In the genomic region with DNA sequence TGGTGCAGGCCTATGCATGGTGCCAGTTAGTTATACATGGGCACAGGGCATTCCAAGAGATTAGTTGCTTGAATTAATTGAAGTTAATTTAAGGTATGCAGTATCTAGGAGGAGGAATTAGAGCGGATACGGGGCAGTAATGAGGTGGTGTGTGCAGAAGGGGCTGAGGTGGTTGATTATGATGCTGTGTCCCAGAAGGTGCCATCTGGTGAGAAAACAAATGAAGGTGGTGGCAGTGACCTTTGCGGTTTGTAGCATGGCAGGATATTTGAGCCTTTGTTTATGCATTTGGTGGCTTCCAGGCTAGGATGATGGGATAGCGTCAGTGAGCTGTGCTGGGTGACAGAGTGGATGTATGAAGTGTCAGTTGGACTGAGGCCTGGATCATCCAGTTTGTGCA, we compare ENCODE assay signal across 21 mouse cellular contexts. TPM values are rescaled to one million over a fixed set of nuclear protein-coding genes. Genes with fewer than 3 reads are reported as not detected.
"Had no signal": no experiment of that assay in that cellular context is flagged by ENCODE, and none has a peak within 500 bp of the region (broad histone marks: within the 10 kb centered on the region; RNA-seq: fewer than 3 reads in every experiment).

No protein-coding gene starts in this region.

- DNase-seq: lung, adult 2 months; right cerebral cortex, postnatal 14 days; thymus, adult 18-20 months; thymus, postnatal 14 days; thymus, postnatal 36 days had no signal

- H3K4me2 ChIP-seq: lung, embryonic 15.5 days; midbrain, embryonic 11.5 days; midbrain, embryonic 13.5 days; midbrain, embryonic 15.5 days; neural tube, embryonic 12.5 days had no signal

- H3K4me1 ChIP-seq: lung, embryonic 15.5 days; midbrain, embryonic 13.5 days; midbrain, embryonic 15.5 days; neural tube, embryonic 12.5 days had no signal

- H3K4me3 ChIP-seq: lung, embryonic 15.5 days; midbrain, embryonic 13.5 days; midbrain, embryonic 15.5 days; neural tube, embryonic 12.5 days had no signal

- ATAC-seq: lung, postnatal 0 days; midbrain, embryonic 13.5 days; midbrain, embryonic 15.5 days had no signal

- H3K27me3 ChIP-seq: lung, embryonic 15.5 days; megakaryocyte, embryonic 14.5 days; midbrain, embryonic 13.5 days; midbrain, embryonic 15.5 days; neural tube, embryonic 12.5 days had no signal

- H3K9ac ChIP-seq: liver, embryonic 14.5 days; lung, embryonic 15.5 days; midbrain, embryonic 13.5 days; midbrain, embryonic 15.5 days; neural tube, embryonic 12.5 days had no signal

- H3K27ac ChIP-seq: liver, embryonic 14.5 days; lung, embryonic 15.5 days; macrophage; midbrain, embryonic 13.5 days; midbrain, embryonic 15.5 days; neural tube, embryonic 12.5 days had no signal

- H3K36me3 ChIP-seq: lung, embryonic 15.5 days; midbrain, embryonic 13.5 days; midbrain, embryonic 15.5 days; neural tube, embryonic 12.5 days had no signal

- H3K9me3 ChIP-seq: lung, embryonic 15.5 days; midbrain, embryonic 13.5 days; midbrain, embryonic 15.5 days; neural tube, embryonic 12.5 days had no signal

RNA-seq across cellular contexts. Expression of a gene that starts 28.8 kb away (rescaled TPM):
- total RNA-seq: liver, adult 2 months; midbrain, postnatal 0 days; monocyte, adult 5-6 weeks; neutrophil, adult 5-6 weeks had no signal
- polyA plus RNA-seq: liver, adult 2 months; lung, embryonic 15.5 days; midbrain, embryonic 11.5 days; midbrain, embryonic 15.5 days; midbrain, postnatal 0 days; neural tube, embryonic 14.5 days; thymus, postnatal 0 days had no signal

RNA-seq across cellular contexts. Expression of a gene that starts 54.4 kb away (rescaled TPM):
- total RNA-seq: liver, adult 2 months; midbrain, postnatal 0 days; monocyte, adult 5-6 weeks had no signal
- polyA plus RNA-seq: liver, adult 2 months; liver, embryonic 16.5 days; lung, embryonic 15.5 days; lung, postnatal 0 days; macrophage; midbrain, embryonic 11.5 days; midbrain, embryonic 13.5 days; midbrain, postnatal 0 days; neural tube, embryonic 12.5 days; neural tube, embryonic 14.5 days had no signal
